Mouse (Mus musculus): ENCODE results near the gene Hs2st1. TPM values are rescaled to one million over a fixed set of nuclear protein-coding genes. Genes with fewer than 3 reads are reported as not detected.

Hs2st1 gene
- polyA plus RNA-seq, 1 experiment from 2014 or later, result 12.7 TPM

- peaks cover 13% of the 10 kb centered on the region; the same call in 1 of the 2 replicates for H3K4me1 ChIP-seq
- H3K4me3 ChIP-seq, result no peak overlapping the region
These were observed 24.8 kb downstream of the Hs2st1 start for GRCm38 (mm10) chr3:144545152-144545551.

GRCm38 (mm10) chr3:144541906-144542438 lies 28.0 kb downstream of the Hs2st1 start:
- peaks cover 13% of the 10 kb centered on the region; the same call in 1 of the 2 replicates for H3K4me1 ChIP-seq
- no peak for DNase-seq (ENCODE audit: low spot score)
- no peaks in the 10 kb centered on the region for H3K27me3 ChIP-seq (replicated peaks; ENCODE audit: low read depth, poor library complexity, severe bottlenecking)
- no peaks in the 10 kb centered on the region for H3K36me3 ChIP-seq (replicated peaks)
- H3K27ac ChIP-seq (replicated peaks), result no peak overlapping the region
- 89% methylated on average over 6 of the region's 6 CpGs for WGBS
- no peaks in the 10 kb centered on the region for H3K9me3 ChIP-seq
- H3K4me3 ChIP-seq, result no peak overlapping the region

More at GRCm38 (mm10) chr3:144545152-144545551, 24.8 kb downstream of the Hs2st1 start:
- Histone ChIP-seq H3K27me3 (replicated peaks; ENCODE audit: low read depth, poor library complexity, severe bottlenecking) (no peaks in the 10 kb centered on the region), H3K9me3 (no peaks in the 10 kb centered on the region), H3K36me3 (replicated peaks) (no peaks in the 10 kb centered on the region), H3K27ac (replicated peaks) (no peak overlapping the region)
- no peak for DNase-seq (ENCODE audit: low spot score)
- WGBS, result 90% methylated on average over 7 of the region's 7 CpGs

GRCm38 (mm10) chr3:144540805-144541204 lies 29.2 kb downstream of the Hs2st1 start:
- DNase-seq (ENCODE audit: low spot score), result no peak
- Histone ChIP-seq H3K27me3 (replicated peaks; ENCODE audit: low read depth, poor library complexity, severe bottlenecking) (no peaks in the 10 kb centered on the region), H3K27ac (replicated peaks) (no peak overlapping the region), H3K36me3 (replicated peaks) (no peaks in the 10 kb centered on the region), H3K4me1 (peaks cover 10% of the 10 kb centered on the region; the same call in 1 of the 2 replicates), H3K9me3 (no peaks in the 10 kb centered on the region), H3K4me3 (no peak overlapping the region)
- 84% methylated on average over 3 of the region's 3 CpGs for WGBS

GRCm38 (mm10) chr3:144539051-144539450 lies 30.9 kb downstream of the Hs2st1 start:
- H3K9me3 ChIP-seq, result no peaks in the 10 kb centered on the region
- H3K4me1 ChIP-seq, result peaks cover 10% of the 10 kb centered on the region; the same call in 1 of the 2 replicates
- no peak for DNase-seq (ENCODE audit: low spot score)
- 86% methylated on average over 3 of the region's 3 CpGs for WGBS
- H3K4me3 ChIP-seq, result no peak overlapping the region
- H3K27ac ChIP-seq (replicated peaks), result no peak overlapping the region
- no peaks in the 10 kb centered on the region for H3K27me3 ChIP-seq (replicated peaks; ENCODE audit: low read depth, poor library complexity, severe bottlenecking)
- no peaks in the 10 kb centered on the region for H3K36me3 ChIP-seq (replicated peaks)

- Histone ChIP-seq H3K4me3 (no peak overlapping the region), H3K36me3 (replicated peaks) (no peaks in the 10 kb centered on the region), H3K4me1 (peaks cover 14% of the 10 kb centered on the region), H3K27me3 (replicated peaks; ENCODE audit: low read depth, poor library complexity, severe bottlenecking) (no peaks in the 10 kb centered on the region), H3K9me3 (no peaks in the 10 kb centered on the region), H3K27ac (replicated peaks) (no peak overlapping the region)
- no peak for DNase-seq (ENCODE audit: low spot score)
- 89% methylated on average over 7 of the region's 7 CpGs for WGBS
These were observed 32.7 kb downstream of the Hs2st1 start for GRCm38 (mm10) chr3:144537078-144537855.

- H3K36me3 ChIP-seq (replicated peaks), result no peaks in the 10 kb centered on the region
- WGBS, result 90% methylated on average over 4 of the region's 4 CpGs
- no peak overlapping the region for H3K4me3 ChIP-seq
- no peaks in the 10 kb centered on the region for H3K27me3 ChIP-seq (replicated peaks; ENCODE audit: low read depth, poor library complexity, severe bottlenecking)
- H3K4me1 ChIP-seq, result peaks cover 18% of the 10 kb centered on the region
- no peak for DNase-seq (ENCODE audit: low spot score)
- no peaks in the 10 kb centered on the region for H3K9me3 ChIP-seq
- H3K27ac ChIP-seq (replicated peaks), result no peak overlapping the region
These were observed 34.9 kb downstream of the Hs2st1 start for GRCm38 (mm10) chr3:144535056-144535455.

GRCm38 (mm10) chr3:144531023-144531422 lies 39.0 kb downstream of the Hs2st1 start:
- DNase-seq (ENCODE audit: low spot score), result no peak
- Histone ChIP-seq H3K4me3 (no peak overlapping the region), H3K36me3 (replicated peaks) (no peaks in the 10 kb centered on the region), H3K4me1 (peaks cover 29% of the 10 kb centered on the region), H3K27me3 (replicated peaks; ENCODE audit: low read depth, poor library complexity, severe bottlenecking) (no peaks in the 10 kb centered on the region), H3K9me3 (no peaks in the 10 kb centered on the region), H3K27ac (replicated peaks) (no peak overlapping the region)
- WGBS, result 78% methylated on average over 5 of the region's 5 CpGs

GRCm38 (mm10) chr3:144527918-144528317 lies 42.1 kb downstream of the Hs2st1 start:
- Histone ChIP-seq H3K4me1 (peaks cover 28% of the 10 kb centered on the region), H3K4me3 (no peak overlapping the region), H3K9me3 (no peaks in the 10 kb centered on the region), H3K27me3 (replicated peaks; ENCODE audit: low read depth, poor library complexity, severe bottlenecking) (no peaks in the 10 kb centered on the region), H3K27ac (replicated peaks) (no peak overlapping the region), H3K36me3 (replicated peaks) (no peaks in the 10 kb centered on the region)
- DNase-seq (ENCODE audit: low spot score), result no peak
- WGBS, result 94% methylated on average over 7 of the region's 7 CpGs

- WGBS, result 86% methylated on average over 10 of the region's 10 CpGs
- Histone ChIP-seq H3K27ac (replicated peaks) (no peak overlapping the region), H3K4me3 (no peak overlapping the region), H3K4me1 (peaks cover 9% of the 10 kb centered on the region), H3K27me3 (replicated peaks; ENCODE audit: low read depth, poor library complexity, severe bottlenecking) (no peaks in the 10 kb centered on the region), H3K9me3 (no peaks in the 10 kb centered on the region), H3K36me3 (replicated peaks) (no peaks in the 10 kb centered on the region; the same call in 1 of the 2 replicates)
- no peak for DNase-seq (ENCODE audit: low spot score)
These were observed 50.3 kb downstream of the Hs2st1 start for GRCm38 (mm10) chr3:144519581-144520272.

- Histone ChIP-seq H3K36me3 (replicated peaks) (no peaks in the 10 kb centered on the region; the same call in 1 of the 2 replicates), H3K27me3 (replicated peaks; ENCODE audit: low read depth, poor library complexity, severe bottlenecking) (no peaks in the 10 kb centered on the region), H3K27ac (replicated peaks) (no peak overlapping the region), H3K4me1 (peaks cover 5% of the 10 kb centered on the region), H3K4me3 (no peak overlapping the region), H3K9me3 (no peaks in the 10 kb centered on the region)
- no peak for DNase-seq (ENCODE audit: low spot score)
- 75% methylated on average over 5 of the region's 5 CpGs for WGBS
These were observed 51.1 kb downstream of the Hs2st1 start for GRCm38 (mm10) chr3:144518917-144519316.

GRCm38 (mm10) chr3:144515286-144515685 lies 54.7 kb downstream of the Hs2st1 start:
- peaks cover 4% of the 10 kb centered on the region; the same call in 1 of the 2 replicates for H3K4me1 ChIP-seq
- H3K4me3 ChIP-seq, result no peak overlapping the region
- no peaks in the 10 kb centered on the region for H3K9me3 ChIP-seq
- no peak overlapping the region for H3K27ac ChIP-seq (replicated peaks)
- no peaks in the 10 kb centered on the region; the same call in 1 of the 2 replicates for H3K36me3 ChIP-seq (replicated peaks)
- H3K27me3 ChIP-seq (replicated peaks; ENCODE audit: low read depth, poor library complexity, severe bottlenecking), result no peaks in the 10 kb centered on the region
- no peak for DNase-seq (ENCODE audit: low spot score)
- 86% methylated on average over 7 of the region's 7 CpGs for WGBS

- Histone ChIP-seq H3K27me3 (replicated peaks; ENCODE audit: low read depth, poor library complexity, severe bottlenecking) (no peaks in the 10 kb centered on the region), H3K4me3 (no peak overlapping the region), H3K4me1 (no peaks in the 10 kb centered on the region), H3K27ac (replicated peaks) (no peak overlapping the region), H3K9me3 (no peaks in the 10 kb centered on the region), H3K36me3 (replicated peaks) (no peaks in the 10 kb centered on the region)
- WGBS, result 94% methylated on average over 10 of the region's 10 CpGs
- DNase-seq (ENCODE audit: low spot score), result no peak
These were observed 55.9 kb downstream of the Hs2st1 start for GRCm38 (mm10) chr3:144514122-144514505.
